Mouse (Mus musculus): ENCODE measurements around the gene Aldh3a2. TPM values are rescaled to one million over a fixed set of nuclear protein-coding genes. Genes with fewer than 3 reads are reported as not detected.

Aldh3a2 gene
- polyA plus RNA-seq, 1 experiment: 29.4 TPM

GRCm38 (mm10) chr11:61228406-61228805 is 38.9 kb downstream of the Aldh3a2 start:
- no peak for DNase-seq (ENCODE audit: low read depth)
- TF ChIP-seq CTCF (IDR thresholded peaks at IDR 0.05; ENCODE audit: borderline replicate concordance, extremely low read depth, insufficient read depth, insufficient read length): no peak
- no peak for TF ChIP-seq POLR2A (IDR thresholded peaks at IDR 0.05; ENCODE audit: borderline replicate concordance, extremely low read depth, insufficient read depth, insufficient read length, poor library complexity, severe bottlenecking)

DNA sequence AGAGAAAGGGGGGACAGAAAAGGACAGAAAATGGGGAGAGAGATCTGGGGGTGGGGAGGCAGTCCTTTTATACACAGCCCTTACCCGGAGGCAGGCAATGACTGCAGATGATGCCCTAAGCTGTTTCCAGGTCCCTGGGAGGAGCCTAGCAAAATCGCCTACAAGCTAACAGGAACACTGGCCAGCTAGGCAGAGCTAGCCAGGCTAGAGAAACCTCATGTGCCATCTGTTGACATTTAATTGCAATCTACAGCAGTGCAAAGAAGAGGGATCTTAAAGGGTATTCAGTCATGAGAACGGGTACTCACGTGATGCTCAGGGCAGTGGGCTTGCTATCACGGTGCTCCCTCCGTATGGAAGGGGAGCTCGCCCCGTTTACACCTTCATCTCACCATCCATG is 39.4 kb downstream of the Aldh3a2 start:
- no peak for TF ChIP-seq CTCF (IDR thresholded peaks at IDR 0.05; ENCODE audit: borderline replicate concordance, extremely low read depth, insufficient read depth, insufficient read length)
- no peak for TF ChIP-seq POLR2A (IDR thresholded peaks at IDR 0.05; ENCODE audit: borderline replicate concordance, extremely low read depth, insufficient read depth, insufficient read length, poor library complexity, severe bottlenecking)
- DNase-seq (ENCODE audit: low read depth): no peak

- DNase-seq (ENCODE audit: low read depth): peak; percentile 73
- TF ChIP-seq CTCF (IDR thresholded peaks at IDR 0.05; ENCODE audit: borderline replicate concordance, extremely low read depth, insufficient read depth, insufficient read length) (no peak), POLR2A (IDR thresholded peaks at IDR 0.05; ENCODE audit: borderline replicate concordance, extremely low read depth, insufficient read depth, insufficient read length, poor library complexity, severe bottlenecking) (no peak)
Observed at GRCm38 (mm10) chr11:61225941-61226412, 41.3 kb downstream of the Aldh3a2 start.

GRCm38 (mm10) chr11:61225511-61225910 is 41.8 kb downstream of the Aldh3a2 start:
- TF ChIP-seq POLR2A (IDR thresholded peaks at IDR 0.05; ENCODE audit: borderline replicate concordance, extremely low read depth, insufficient read depth, insufficient read length, poor library complexity, severe bottlenecking): no peak
- TF ChIP-seq CTCF (IDR thresholded peaks at IDR 0.05; ENCODE audit: borderline replicate concordance, extremely low read depth, insufficient read depth, insufficient read length): no peak
- no peak for DNase-seq (ENCODE audit: low read depth)

DNA sequence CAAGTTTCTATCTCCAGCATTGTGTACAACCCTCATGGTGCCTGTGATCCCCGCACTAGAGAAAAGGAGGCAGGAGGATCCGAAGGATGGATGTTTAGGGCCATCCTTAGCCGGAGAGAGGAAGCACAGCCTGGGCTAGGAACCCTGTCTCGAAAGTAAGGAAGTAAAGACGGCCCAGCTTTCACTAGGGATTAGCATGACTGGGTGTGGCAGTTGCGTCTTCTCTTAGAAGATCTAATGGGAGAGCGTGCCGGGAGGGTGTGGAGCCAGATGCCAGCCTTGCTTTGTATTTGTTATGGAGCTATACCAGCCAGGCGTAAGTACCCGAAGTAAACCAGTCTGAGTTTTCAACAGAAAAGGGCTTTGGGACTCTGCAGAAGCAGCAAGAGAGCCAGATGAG is 42.4 kb downstream of the Aldh3a2 start:
- no peak for TF ChIP-seq POLR2A (IDR thresholded peaks at IDR 0.05; ENCODE audit: borderline replicate concordance, extremely low read depth, insufficient read depth, insufficient read length, poor library complexity, severe bottlenecking)
- no peak for TF ChIP-seq CTCF (IDR thresholded peaks at IDR 0.05; ENCODE audit: borderline replicate concordance, extremely low read depth, insufficient read depth, insufficient read length)
- no peak for DNase-seq (ENCODE audit: low read depth)

GRCm38 (mm10) chr11:61224234-61224744 is 43.0 kb downstream of the Aldh3a2 start:
- no peak for TF ChIP-seq POLR2A (IDR thresholded peaks at IDR 0.05; ENCODE audit: borderline replicate concordance, extremely low read depth, insufficient read depth, insufficient read length, poor library complexity, severe bottlenecking)
- TF ChIP-seq CTCF (IDR thresholded peaks at IDR 0.05; ENCODE audit: borderline replicate concordance, extremely low read depth, insufficient read depth, insufficient read length): no peak
- no peak for DNase-seq (ENCODE audit: low read depth)

- DNase-seq (ENCODE audit: low read depth): no peak
- no peak for TF ChIP-seq POLR2A (IDR thresholded peaks at IDR 0.05; ENCODE audit: borderline replicate concordance, extremely low read depth, insufficient read depth, insufficient read length, poor library complexity, severe bottlenecking)
- TF ChIP-seq CTCF (IDR thresholded peaks at IDR 0.05; ENCODE audit: borderline replicate concordance, extremely low read depth, insufficient read depth, insufficient read length): no peak
Observed at GRCm38 (mm10) chr11:61222971-61223745, 44.1 kb downstream of the Aldh3a2 start.

DNA sequence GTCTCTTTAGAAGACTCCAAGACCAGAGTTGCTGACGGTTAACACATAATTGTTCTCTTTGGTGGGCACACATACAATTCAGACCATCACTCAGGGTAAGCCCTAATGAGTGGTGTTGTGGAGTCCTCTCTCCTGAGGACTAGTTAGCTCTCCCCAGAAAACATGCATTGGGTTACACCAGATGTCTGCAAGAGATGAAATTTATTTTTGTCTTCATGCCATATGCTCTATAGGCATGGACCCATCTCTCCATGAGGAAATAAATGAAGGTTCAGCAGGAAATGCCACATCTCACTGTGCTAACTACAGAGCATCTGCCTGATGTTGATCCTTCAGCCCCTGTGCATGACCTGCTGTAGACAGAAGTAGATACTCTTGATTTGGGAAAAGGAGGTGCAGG is 45.3 kb downstream of the Aldh3a2 start:
- no peak for DNase-seq (ENCODE audit: low read depth)
- TF ChIP-seq POLR2A (IDR thresholded peaks at IDR 0.05; ENCODE audit: borderline replicate concordance, extremely low read depth, insufficient read depth, insufficient read length, poor library complexity, severe bottlenecking): no peak
- TF ChIP-seq CTCF (IDR thresholded peaks at IDR 0.05; ENCODE audit: borderline replicate concordance, extremely low read depth, insufficient read depth, insufficient read length): no peak

- TF ChIP-seq POLR2A (IDR thresholded peaks at IDR 0.05; ENCODE audit: borderline replicate concordance, extremely low read depth, insufficient read depth, insufficient read length, poor library complexity, severe bottlenecking) (no peak), CTCF (IDR thresholded peaks at IDR 0.05; ENCODE audit: borderline replicate concordance, extremely low read depth, insufficient read depth, insufficient read length) (peak; percentile 16; the same call in 1 of the 2 replicates)
- peak; percentile 41 for DNase-seq (ENCODE audit: low read depth)
Observed at GRCm38 (mm10) chr11:61220156-61220881, 46.9 kb downstream of the Aldh3a2 start.

DNA sequence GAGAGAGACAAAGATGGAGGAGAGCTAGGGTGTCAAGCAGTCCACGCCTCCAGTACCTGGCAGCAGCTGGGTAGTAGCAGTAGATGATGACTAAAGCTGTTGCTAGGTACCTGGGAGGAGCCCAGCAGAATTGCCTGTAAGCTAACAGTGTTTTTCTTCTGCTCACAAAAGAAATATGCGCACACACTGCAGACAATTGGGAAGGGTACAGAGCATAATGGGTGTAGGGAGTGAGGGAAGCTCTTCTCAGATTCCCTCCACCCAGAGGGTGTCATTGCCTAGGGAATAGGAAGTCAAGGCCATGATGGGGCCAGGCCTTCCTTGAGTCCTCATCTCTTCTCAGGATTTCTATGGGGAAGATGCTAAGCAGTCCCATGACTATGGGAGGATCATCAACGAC is 51.3 kb downstream of the Aldh3a2 start:
- no peak for DNase-seq (ENCODE audit: low read depth)

GRCm38 (mm10) chr11:61212102-61212501 is 55.2 kb downstream of the Aldh3a2 start:
- TF ChIP-seq CTCF (IDR thresholded peaks at IDR 0.05; ENCODE audit: borderline replicate concordance, extremely low read depth, insufficient read depth, insufficient read length) (peak; percentile 15; the same call in 1 of the 2 replicates), POLR2A (IDR thresholded peaks at IDR 0.05; ENCODE audit: borderline replicate concordance, extremely low read depth, insufficient read depth, insufficient read length, poor library complexity, severe bottlenecking) (no peak)
- DNase-seq (ENCODE audit: low read depth): no peak

More for the DNA sequence above, 51.3 kb downstream of the Aldh3a2 start:
- no peak for TF ChIP-seq CTCF (IDR thresholded peaks at IDR 0.05; ENCODE audit: borderline replicate concordance, extremely low read depth, insufficient read depth, insufficient read length)
- no peak for TF ChIP-seq POLR2A (IDR thresholded peaks at IDR 0.05; ENCODE audit: borderline replicate concordance, extremely low read depth, insufficient read depth, insufficient read length, poor library complexity, severe bottlenecking)

Measured in brain, embryonic 14.5 days (tissue).